Mouse (Mus musculus) lung, postnatal 0 days (tissue): Measurements from ENCODE around the gene Nfat5.

Source experiments
- CTCF ChIP-seq: IDR thresholded peaks from 2 replicates; pipeline ENCODE4 v1.5.1; 2016; ENCODE audit warnings: antibody characterized with exemption, mild to moderate bottlenecking
- EP300 ChIP-seq: IDR thresholded peaks from 2 replicates; pipeline ENCODE4 v1.6.1; 2016; ENCODE audit warnings: antibody characterized with exemption, mild to moderate bottlenecking, control low read depth

DNA sequence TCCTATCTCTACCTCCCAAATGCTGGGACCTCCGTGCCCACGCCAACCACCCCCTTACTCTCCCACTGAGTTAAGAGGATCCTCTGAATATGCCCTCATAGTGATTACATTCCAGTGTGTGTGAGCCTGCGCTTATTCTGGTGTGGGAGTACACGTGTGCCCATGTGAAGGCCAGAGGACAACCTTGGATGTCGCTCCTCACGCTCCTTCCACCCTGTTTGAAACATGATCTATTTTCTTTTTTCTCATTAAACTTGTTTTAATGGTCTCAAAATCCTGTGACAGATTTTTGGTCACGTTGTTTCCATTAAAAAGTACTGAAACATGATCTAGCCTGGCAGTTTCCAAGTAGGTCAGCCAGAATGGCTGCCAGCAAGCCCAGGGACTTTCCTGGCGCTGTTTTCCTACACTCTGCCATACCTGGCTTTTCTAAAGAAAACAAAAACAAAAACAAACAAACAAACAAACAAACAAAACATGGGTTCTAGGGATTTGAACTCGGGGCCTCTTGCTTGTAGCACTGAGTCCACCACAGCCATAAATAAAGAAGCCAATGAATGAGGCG is 102.9 kb downstream of the Nfat5 start:
- TF ChIP-seq CTCF: no peak
- TF ChIP-seq EP300: no peak
